Mouse (Mus musculus) spleen, embryonic (tissue): ENCODE measurements around the gene Arhgef1.

Experiments used
- CTCF ChIA-PET: fragments of 350-600 bp; sonication (Branson Sonifier 250); formaldehyde crosslinking; loops from one replicate; lab custom pipeline; 2022; lab: Charles Lee

Gene Arhgef1

DNA sequence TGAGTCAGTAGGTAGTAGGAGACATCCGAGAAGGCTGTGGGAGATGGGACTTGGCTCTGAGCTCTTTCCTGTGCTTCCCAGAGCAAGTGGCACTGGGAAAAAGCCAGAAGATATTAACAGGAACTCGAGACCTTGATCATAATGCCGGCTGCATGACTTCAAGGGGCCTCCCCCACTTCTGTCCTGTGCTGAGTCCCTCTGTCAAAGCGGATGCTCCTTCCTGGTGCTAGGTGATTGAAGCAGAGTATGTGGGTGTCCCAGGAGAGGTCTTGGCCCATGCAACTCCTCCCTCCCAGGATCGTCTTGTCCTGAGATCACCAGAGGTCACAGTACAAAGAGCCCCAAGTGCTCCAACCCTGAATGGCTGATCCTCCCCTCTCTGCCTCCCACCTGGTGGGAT, 71.2 kb downstream of the Arhgef1 start:
- CTCF ChIA-PET = interaction anchor here (1.0 to 1.4 kb wide), 3 partner anchors 89 to 157 kb away, joined by 4 to 8 read pairs (median 6); partner anchors contain the start of gene Rps19

DNA sequence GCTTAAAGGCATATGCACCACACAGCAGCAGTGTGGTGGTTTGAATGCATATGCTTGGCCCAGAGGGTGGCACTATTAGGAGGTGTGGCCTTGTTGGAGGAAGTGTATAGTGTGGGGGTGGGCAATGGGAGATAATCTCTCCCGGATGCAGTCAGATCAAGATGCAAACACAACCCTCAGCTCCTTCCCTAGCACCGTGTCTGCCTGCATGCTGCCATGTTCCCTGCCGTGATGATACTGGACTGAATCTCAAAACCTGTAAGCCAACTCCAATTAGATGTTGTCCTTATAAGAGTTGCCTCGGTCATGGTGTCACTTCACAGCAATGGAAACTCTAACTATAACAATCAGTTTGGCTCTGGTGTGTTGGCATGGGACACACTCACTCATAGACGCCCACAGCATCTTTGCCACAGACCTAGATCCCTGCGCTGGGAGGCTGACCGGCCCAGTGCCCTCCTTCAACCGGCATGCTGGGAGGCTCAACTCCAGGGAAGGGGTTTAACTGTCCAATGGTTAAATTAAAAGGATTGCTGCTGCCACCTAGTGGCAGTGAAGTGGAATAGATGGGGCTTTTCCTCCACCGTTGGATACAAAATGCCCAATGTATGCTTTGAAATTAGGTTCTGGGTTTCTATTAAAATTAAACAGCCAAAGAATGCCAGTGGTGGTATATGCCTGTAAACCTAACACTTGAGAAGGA, 72.3 kb downstream of the Arhgef1 start:
- CTCF ChIA-PET = interaction anchor here (1.1 kb wide), 1 partner anchor 159 kb away, joined by 6 read pairs; no protein-coding TSS in a partner anchor
